Mouse (Mus musculus): ENCODE measurements around the gene Hddc3.

GRCm38 (mm10) chr7:80343270-80344018 lies 540 bp downstream of the Hddc3 start:
- TF ChIP-seq POLR2A (IDR thresholded peaks at IDR 0.05; ENCODE audit: insufficient read length, low read depth), result no peak
- no peak for TF ChIP-seq MYOG (IDR thresholded peaks at IDR 0.05; ENCODE audit: control insufficient read depth in 1 of 3, insufficient read depth in 1 of 3, insufficient read length in 2 of 3, low read depth in 2 of 3)
- TF ChIP-seq REST (IDR thresholded peaks at IDR 0.05; ENCODE audit: insufficient read depth, insufficient read length), result no peak

All from myocyte (in vitro differentiated cells).